Mouse (Mus musculus) embryonic facial prominence, embryonic 11.5 days (tissue): ENCODE measurements around the gene Il9r. TPM values are rescaled to one million over a fixed set of nuclear protein-coding genes. Genes with fewer than 3 reads are reported as not detected.

ENCODE experiments used
- ATAC-seq: fragments of 200-750 bp; cut with Nextera tagmentation; replicated peaks from 2 replicates; pipeline ENCODE4 v1.8.0; 2017; ENCODE audit warnings: low read depth; ENCODE audit not compliant: insufficient number of reproducible peaks, low FRiP score, low TSS enrichment
- DNase-seq: peaks from one replicate; pipeline ENCODE4 v3.0.0-alpha.2; 2015; ENCODE audit warnings: low spot score
- H3K27ac ChIP-seq: fragments of 300-500 bp; sonication (generic); replicated peaks from 2 replicates; pipeline ENCODE4 v1.5.1; 2014; ENCODE audit warnings: mild to moderate bottlenecking, low read depth, low read length, control low read depth
- H3K27me3 ChIP-seq: fragments of 300-500 bp; sonication (generic); 2 replicates; pipeline ENCODE4 v1.6.1; 2014; ENCODE audit warnings: mild to moderate bottlenecking, low read length, moderate library complexity, mixed read lengths; ENCODE audit not compliant: control insufficient read depth, insufficient read depth
- H3K36me3 ChIP-seq: fragments of 300-500 bp; sonication (generic); replicated peaks from 2 replicates; pipeline ENCODE4 v1.6.1; 2014; ENCODE audit warnings: low read depth, mild to moderate bottlenecking, low read length, moderate library complexity, mixed read lengths; ENCODE audit not compliant: control insufficient read depth, insufficient read depth
- H3K4me1 ChIP-seq: fragments of 300-500 bp; sonication (generic); 2 replicates; pipeline ENCODE4 v1.6.1; 2014; ENCODE audit warnings: low read length, mixed read lengths; ENCODE audit not compliant: control insufficient read depth, insufficient read depth
- H3K4me2 ChIP-seq: fragments of 300-500 bp; sonication (generic); 2 replicates; pipeline ENCODE4 v1.6.1; 2014; ENCODE audit warnings: low read depth, mild to moderate bottlenecking, control low read depth, low read length, moderate library complexity
- H3K4me3 ChIP-seq: fragments of 300-500 bp; sonication (generic); 2 replicates; pipeline ENCODE4 v1.5.1; 2014; ENCODE audit warnings: low read depth, low read length, control low read depth
- H3K9ac ChIP-seq: fragments of 300-500 bp; sonication (generic); replicated peaks from 2 replicates; pipeline ENCODE4 v1.6.1; 2014; ENCODE audit warnings: mild to moderate bottlenecking, control low read depth, low read length
- H3K9me3 ChIP-seq: fragments of 300-500 bp; sonication (generic); replicated peaks from 2 replicates; pipeline ENCODE4 v1.6.1; 2016; ENCODE audit warnings: mild to moderate bottlenecking, low read length, inconsistent platforms, mixed read lengths; ENCODE audit not compliant: control insufficient read depth
- WGBS: fragments of 180-500 bp; shearing (Covaris S2); extraction: QIAGEN DNeasy Blood & Tissue Kit; methylation state at CpG from one replicate; pipeline ENCODE4 v1.1.7; 2014; 5-methylcytosine and 5-hydroxymethylcytosine counted together
- polyA plus RNA-seq: library from polyadenylated mRNA; unstranded; fragments of >200 nt; fragmentation: Nextera tagmentation; extraction: Ambion mirVana; gene quantifications from 2 replicates; pipeline ENCODE4 v1.2.1, GENCODE M21; 2014

Il9r gene
- 0.08 TPM in 1 of 2 replicates, not detected in the other for polyA plus RNA-seq

DNA sequence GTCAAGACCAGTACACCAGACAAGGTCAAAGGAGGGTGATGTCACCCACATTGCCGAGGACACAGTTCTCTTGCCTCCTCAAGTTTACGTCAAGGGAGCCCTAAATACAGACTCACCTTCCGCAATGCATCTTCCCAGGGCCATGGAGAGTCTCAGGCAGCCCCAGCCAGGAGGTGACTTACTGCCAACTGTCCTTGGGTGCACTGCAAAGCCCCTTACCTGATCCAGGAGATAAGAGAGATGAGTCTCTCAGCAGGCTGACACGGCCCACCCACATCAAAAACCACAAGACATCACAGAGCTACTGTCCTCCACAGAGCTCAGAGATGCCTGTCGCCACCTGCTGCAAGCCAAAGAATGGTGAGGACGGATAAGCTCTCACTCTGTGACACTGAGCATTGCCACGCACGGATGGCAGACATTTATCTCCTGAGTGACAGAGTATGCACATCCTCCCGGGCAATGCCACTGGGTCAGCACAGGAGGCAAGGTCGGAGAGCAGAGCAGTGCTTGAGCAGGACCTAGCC is at the start of gene Il9r:
Gene Il9r, minus strand, starts transcription at position 205 of the 527 bp plus-strand sequence.
- ATAC-seq, result no peak
- DNase-seq, result no peak
- H3K27me3 ChIP-seq, result no peaks in the 10 kb centered on the region
- no peak within 1 kb of the TSS for H3K4me2 ChIP-seq
- H3K27ac ChIP-seq, result no peak within 1 kb of the TSS
- no peaks in the 10 kb centered on the region for H3K4me1 ChIP-seq
- H3K36me3 ChIP-seq, result no peaks in the 10 kb centered on the region
- H3K9ac ChIP-seq, result no peak within 1 kb of the TSS
- WGBS, result 76% methylated on average over 10 of the region's 10 CpGs
- H3K9me3 ChIP-seq, result no peaks in the 10 kb centered on the region
- no peak within 1 kb of the TSS for H3K4me3 ChIP-seq

DNA sequence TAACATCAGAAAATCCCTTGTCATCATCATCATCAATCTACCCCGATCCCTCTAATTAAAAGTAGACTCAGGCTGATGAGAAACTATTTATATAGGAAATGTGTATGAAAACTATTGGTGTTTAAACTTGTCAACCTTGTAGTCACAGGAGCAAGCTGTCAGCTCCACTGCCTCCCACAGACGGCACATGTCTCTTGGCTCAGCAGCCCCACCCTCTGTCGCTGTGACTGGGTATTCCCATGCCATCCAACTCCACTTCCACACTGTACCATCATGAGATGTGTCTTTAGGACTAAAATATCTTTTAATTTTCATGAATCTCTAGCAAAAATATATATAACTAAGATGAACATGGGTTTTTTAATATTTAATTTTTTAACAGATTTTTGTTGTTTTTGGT is 48.3 kb upstream of the Il9r start:
- H3K9ac ChIP-seq, result no peak overlapping the region
- no peaks in the 10 kb centered on the region for H3K4me1 ChIP-seq
- H3K27me3 ChIP-seq, result no peaks in the 10 kb centered on the region
- H3K27ac ChIP-seq, result no peak overlapping the region
- H3K4me2 ChIP-seq, result no peak overlapping the region
- DNase-seq, result no peak
- no peak for ATAC-seq
- H3K36me3 ChIP-seq, result no peaks in the 10 kb centered on the region; the same call in none of the 2 replicates
- 81% methylated on average over 3 of the region's 3 CpGs for WGBS
- no peak overlapping the region for H3K4me3 ChIP-seq
- no peaks in the 10 kb centered on the region for H3K9me3 ChIP-seq

DNA sequence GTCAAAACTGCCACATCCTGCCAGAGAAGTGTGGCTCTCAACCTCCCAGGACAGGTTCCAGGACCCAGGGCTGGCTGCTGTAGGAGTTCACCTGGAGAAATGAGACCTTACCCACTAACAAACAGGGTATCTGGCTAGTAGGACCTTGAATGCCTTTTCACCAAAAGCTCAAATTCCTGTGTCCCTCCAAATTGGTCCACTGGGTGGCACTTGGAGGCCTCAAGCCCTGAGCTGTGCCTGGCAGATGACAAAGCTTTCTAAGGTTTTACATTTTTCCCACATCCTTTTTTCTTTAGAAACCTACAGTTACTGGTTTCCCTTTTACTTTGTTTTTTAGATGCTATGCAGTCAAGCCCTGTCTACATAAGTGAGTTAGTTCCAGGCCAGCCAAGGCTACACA is 47.0 kb upstream of the Il9r start:
- ATAC-seq (no peak), DNase-seq (no peak)
- no peaks in the 10 kb centered on the region for H3K4me1 ChIP-seq
- no peak overlapping the region for H3K4me2 ChIP-seq
- no peaks in the 10 kb centered on the region; the same call in none of the 2 replicates for H3K36me3 ChIP-seq
- H3K27ac ChIP-seq, result no peak overlapping the region
- no peak overlapping the region for H3K4me3 ChIP-seq
- no peak overlapping the region for H3K9ac ChIP-seq
- no peaks in the 10 kb centered on the region for H3K27me3 ChIP-seq
- H3K9me3 ChIP-seq, result no peaks in the 10 kb centered on the region

DNA sequence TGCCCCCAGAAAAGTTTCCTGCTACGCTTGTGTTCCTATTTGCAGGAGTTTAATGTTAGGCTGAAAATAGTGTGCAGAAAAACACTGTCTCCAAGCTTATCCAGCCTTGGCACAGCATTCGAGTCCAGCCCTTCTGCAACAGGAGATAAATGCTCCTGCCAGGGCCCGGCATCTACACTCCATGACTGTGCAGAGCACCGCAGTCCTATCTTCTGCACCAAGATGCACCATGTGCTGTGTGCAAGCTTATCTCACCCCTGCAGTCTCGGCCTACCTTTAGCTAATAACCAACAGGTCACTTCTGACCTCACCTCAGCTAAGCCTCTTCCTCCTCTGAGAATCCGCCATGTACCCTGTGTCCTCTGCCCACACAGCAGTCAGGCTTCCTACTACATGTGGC is 45.5 kb upstream of the Il9r start:
- H3K27ac ChIP-seq, result no peak overlapping the region
- 92% methylated on average over 6 of the region's 6 CpGs for WGBS

DNA sequence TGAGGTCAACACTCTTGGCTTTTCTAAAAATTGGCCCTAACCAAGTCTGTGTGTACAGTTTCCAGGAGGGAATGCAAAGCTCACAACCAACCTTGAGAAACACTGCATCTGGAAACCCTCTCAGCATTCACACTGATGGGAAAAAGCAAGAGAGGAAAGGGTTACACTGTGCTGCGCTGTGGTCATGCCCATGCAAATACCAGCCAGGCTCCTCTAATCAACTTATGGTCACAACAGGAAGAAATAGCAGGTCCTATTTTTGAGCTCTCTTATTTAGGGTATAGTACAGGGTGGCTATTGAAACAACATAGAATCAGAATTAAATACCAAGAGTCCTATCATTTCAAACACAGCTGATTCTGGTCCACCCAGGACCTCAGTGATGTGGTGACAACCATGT is 44.5 kb upstream of the Il9r start:
- no peaks in the 10 kb centered on the region for H3K27me3 ChIP-seq
- no peak overlapping the region for H3K9ac ChIP-seq
- H3K9me3 ChIP-seq, result no peaks in the 10 kb centered on the region
- ATAC-seq, result no peak
- H3K36me3 ChIP-seq, result no peaks in the 10 kb centered on the region; the same call in 1 of the 2 replicates
- no peak for DNase-seq
- no peak overlapping the region for H3K27ac ChIP-seq
- H3K4me2 ChIP-seq, result no peak overlapping the region
- 88% methylated on average over 1 of the region's 1 CpGs for WGBS
- no peaks in the 10 kb centered on the region for H3K4me1 ChIP-seq
- H3K4me3 ChIP-seq, result no peak overlapping the region

More for the DNA sequence above, 45.5 kb upstream of the Il9r start:
- no peaks in the 10 kb centered on the region for H3K4me1 ChIP-seq
- H3K36me3 ChIP-seq, result no peaks in the 10 kb centered on the region; the same call in none of the 2 replicates
- no peak overlapping the region for H3K9ac ChIP-seq
- H3K9me3 ChIP-seq, result no peaks in the 10 kb centered on the region
- ATAC-seq, result no peak
- no peak overlapping the region for H3K4me3 ChIP-seq
- H3K4me2 ChIP-seq, result no peak overlapping the region
- DNase-seq, result no peak
- no peaks in the 10 kb centered on the region for H3K27me3 ChIP-seq

DNA sequence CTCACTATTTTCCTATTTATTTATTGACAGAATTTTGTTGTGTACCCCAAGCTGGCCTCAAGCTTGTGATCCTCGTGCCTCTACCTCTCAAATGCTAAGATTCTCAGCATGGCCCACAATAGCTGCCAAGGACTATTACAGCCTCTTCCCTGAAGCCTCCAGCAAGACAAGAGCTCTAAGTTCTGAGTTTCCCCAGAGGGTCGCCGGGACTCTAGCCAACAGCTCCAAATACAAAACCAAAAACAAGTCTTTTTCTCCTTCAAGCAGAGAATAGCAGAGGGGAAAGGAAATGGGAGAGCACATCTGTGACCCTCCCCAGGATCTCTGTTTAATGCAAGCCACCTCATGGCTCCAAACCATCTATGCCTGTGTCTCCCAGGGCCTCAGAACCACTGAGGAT is 44.0 kb upstream of the Il9r start:
- DNase-seq (no peak), ATAC-seq (no peak)
- no peaks in the 10 kb centered on the region for H3K9me3 ChIP-seq
- no peaks in the 10 kb centered on the region for H3K4me1 ChIP-seq
- H3K4me3 ChIP-seq, result no peak overlapping the region
- H3K4me2 ChIP-seq, result no peak overlapping the region
- H3K27ac ChIP-seq, result no peak overlapping the region
- no peaks in the 10 kb centered on the region; the same call in 1 of the 2 replicates for H3K36me3 ChIP-seq
- WGBS, result 67% methylated on average over 3 of the region's 3 CpGs
- no peaks in the 10 kb centered on the region for H3K27me3 ChIP-seq
- H3K9ac ChIP-seq, result no peak overlapping the region

DNA sequence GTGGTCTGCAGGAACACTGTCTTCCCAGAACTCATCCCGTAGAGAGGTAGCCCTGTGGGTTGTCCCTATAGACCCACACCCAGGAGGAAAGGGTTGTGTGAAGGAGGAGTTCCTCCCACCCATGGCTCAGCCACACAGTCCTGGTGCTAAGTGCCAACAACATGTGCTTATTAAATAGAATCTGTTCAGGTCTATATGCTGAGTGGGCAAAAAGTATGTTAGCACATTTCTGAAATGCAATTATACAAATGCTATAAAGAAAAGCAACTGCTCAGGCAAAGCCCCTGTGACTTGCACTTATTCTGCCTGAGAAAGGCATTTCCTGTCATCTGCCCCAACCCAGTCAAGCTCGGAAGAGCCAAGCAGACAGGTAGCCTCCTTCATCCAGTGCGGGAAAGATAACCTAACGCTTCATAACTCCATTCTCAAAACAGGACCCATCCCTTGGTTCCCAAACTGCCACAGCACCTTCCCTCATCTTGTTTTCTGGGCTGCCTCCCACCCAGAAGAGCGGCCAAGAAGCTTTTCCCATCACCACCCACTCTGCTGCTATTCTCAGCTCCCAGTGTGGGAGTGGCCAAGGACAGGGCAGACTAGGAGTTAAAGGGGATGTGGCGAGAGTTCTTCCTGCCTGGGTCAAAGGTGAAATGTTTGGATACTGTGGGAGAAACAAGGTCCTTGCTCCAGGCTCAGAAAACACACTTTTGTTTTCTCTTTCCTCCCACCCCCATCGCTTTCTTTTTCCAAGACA is 43.3 kb upstream of the Il9r start:
- no peaks in the 10 kb centered on the region for H3K27me3 ChIP-seq
- H3K4me1 ChIP-seq, result no peaks in the 10 kb centered on the region
- no peak overlapping the region for H3K27ac ChIP-seq
- no peak overlapping the region for H3K4me2 ChIP-seq
- WGBS, result 46% methylated on average over 7 of the region's 7 CpGs
- no peak overlapping the region for H3K4me3 ChIP-seq
- ATAC-seq (no peak), DNase-seq (no peak)
- H3K9me3 ChIP-seq, result no peaks in the 10 kb centered on the region
- no peak overlapping the region for H3K9ac ChIP-seq
- no peaks in the 10 kb centered on the region; the same call in 1 of the 2 replicates for H3K36me3 ChIP-seq

DNA sequence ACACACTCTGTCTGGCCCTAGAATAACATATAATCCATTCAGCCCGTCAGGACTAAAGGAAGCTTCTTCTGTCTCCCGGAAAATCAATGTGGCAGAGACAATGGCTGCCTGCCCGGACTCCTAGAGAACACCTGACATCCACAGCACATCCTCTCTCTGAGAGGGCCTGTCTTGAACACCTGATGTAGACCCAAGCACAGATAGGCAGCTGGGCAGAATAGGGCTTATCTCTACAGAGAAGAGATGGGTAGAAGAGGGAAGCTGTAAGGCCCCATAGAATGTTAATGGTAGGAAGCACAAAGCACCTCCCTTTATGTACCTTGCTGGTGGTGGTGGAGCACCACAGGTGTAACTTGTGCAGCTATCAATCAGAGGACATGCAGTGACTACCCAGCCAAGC is 42.1 kb upstream of the Il9r start:
- no peaks in the 10 kb centered on the region for H3K27me3 ChIP-seq
- no peak for ATAC-seq
- H3K9ac ChIP-seq, result no peak overlapping the region
- 92% methylated on average over 3 of the region's 3 CpGs for WGBS
- H3K4me3 ChIP-seq, result no peak overlapping the region
- H3K4me1 ChIP-seq, result no peaks in the 10 kb centered on the region
- no peaks in the 10 kb centered on the region for H3K9me3 ChIP-seq
- H3K4me2 ChIP-seq, result no peak overlapping the region
- no peak overlapping the region for H3K27ac ChIP-seq
- H3K36me3 ChIP-seq, result no peaks in the 10 kb centered on the region; the same call in 1 of the 2 replicates
- DNase-seq, result no peak
